Mouse (Mus musculus) embryonic facial prominence, embryonic 15.5 days (tissue): ENCODE data around the gene Ssc4d. TPM values are rescaled to one million over a fixed set of nuclear protein-coding genes. Genes with fewer than 3 reads are reported as not detected.
A peak's percentile ranks its signal among the peaks of the same experiment; 100 is the strongest.

ENCODE experiments used
- ATAC-seq: fragments of 200-750 bp; cut with Nextera tagmentation; 2 replicates; pipeline ENCODE4 v1.8.0; 2017; ENCODE audit warnings: low read depth, moderate TSS enrichment; ENCODE audit not compliant: insufficient number of reproducible peaks, low FRiP score, low TSS enrichment
- H3K27ac ChIP-seq: fragments of 300-500 bp; sonication (generic); replicated peaks from 2 replicates; pipeline ENCODE4 v1.5.1; 2015; ENCODE audit warnings: mild to moderate bottlenecking, inconsistent platforms
- H3K27me3 ChIP-seq: fragments of 300-500 bp; sonication (generic); 2 replicates; pipeline ENCODE4 v1.6.1; 2015; ENCODE audit warnings: inconsistent platforms
- H3K36me3 ChIP-seq: fragments of 300-500 bp; sonication (generic); 2 replicates; pipeline ENCODE4 v1.6.1; 2015; ENCODE audit warnings: mild to moderate bottlenecking, inconsistent platforms
- H3K4me1 ChIP-seq: fragments of 300-500 bp; sonication (generic); 2 replicates; pipeline ENCODE4 v1.6.1; 2015; ENCODE audit warnings: inconsistent platforms
- H3K4me2 ChIP-seq: fragments of 300-500 bp; sonication (generic); replicated peaks from 2 replicates; pipeline ENCODE4 v1.6.1; 2015; ENCODE audit warnings: mild to moderate bottlenecking, inconsistent platforms
- H3K4me3 ChIP-seq: fragments of 300-500 bp; sonication (generic); replicated peaks from 2 replicates; pipeline ENCODE4 v1.5.1; 2015; ENCODE audit warnings: mild to moderate bottlenecking, inconsistent platforms
- H3K9ac ChIP-seq: fragments of 300-500 bp; sonication (generic); 2 replicates; pipeline ENCODE4 v1.6.1; 2015; ENCODE audit warnings: inconsistent platforms
- H3K9me3 ChIP-seq: fragments of 300-500 bp; sonication (generic); replicated peaks from 2 replicates; pipeline ENCODE4 v1.6.1; 2016; ENCODE audit warnings: inconsistent platforms
- WGBS: fragments of 180-500 bp; shearing (Covaris S2); methylation state at CpG from one replicate; pipeline ENCODE4 v1.1.7; 2015; 5-methylcytosine and 5-hydroxymethylcytosine counted together
- polyA plus RNA-seq: library from polyadenylated mRNA; unstranded; fragments of >200 nt; fragmentation: Nextera tagmentation; extraction: Ambion mirVana; gene quantifications from 2 replicates; pipeline ENCODE4 v1.2.1, GENCODE M21; 2015

Ssc4d gene
- polyA plus RNA-seq, 1 experiment from 2014 or later = 3.4 TPM

- WGBS = 80% methylated on average over 6 of the region's 6 CpGs
- no peak overlapping the region for H3K27ac ChIP-seq
- peaks cover 11% of the 10 kb centered on the region; the same call in 1 of the 2 replicates for H3K36me3 ChIP-seq
- peaks cover 21% of the 10 kb centered on the region; the same call in 1 of the 2 replicates for H3K4me1 ChIP-seq
- no peak overlapping the region for H3K4me3 ChIP-seq
- H3K9me3 ChIP-seq = no peaks in the 10 kb centered on the region
- ATAC-seq = no peak
- no peaks in the 10 kb centered on the region for H3K27me3 ChIP-seq
- no peak overlapping the region for H3K4me2 ChIP-seq
- no peak overlapping the region for H3K9ac ChIP-seq
Observed at GRCm38 (mm10) chr5:135935641-135936190, 38.6 kb downstream of the Ssc4d start.

DNA sequence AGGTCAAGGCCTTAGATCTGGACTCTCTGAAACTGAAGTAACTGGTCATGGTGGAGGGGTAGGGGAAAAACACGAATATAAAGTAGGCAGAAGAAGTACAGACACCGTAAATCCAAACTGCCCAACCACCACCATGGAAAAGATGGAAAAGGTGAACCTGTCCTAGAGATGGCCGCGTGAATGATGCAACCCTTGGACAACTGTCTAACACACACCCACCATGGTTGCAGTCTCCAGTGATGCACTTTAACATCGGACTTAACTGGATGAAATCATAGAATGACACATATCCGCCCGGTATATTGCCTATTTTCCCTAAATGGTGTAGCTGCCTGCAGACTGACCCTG, 39.2 kb downstream of the Ssc4d start:
- H3K27ac ChIP-seq = peak overlapping the region; percentile 99
- ATAC-seq = no peak

DNA sequence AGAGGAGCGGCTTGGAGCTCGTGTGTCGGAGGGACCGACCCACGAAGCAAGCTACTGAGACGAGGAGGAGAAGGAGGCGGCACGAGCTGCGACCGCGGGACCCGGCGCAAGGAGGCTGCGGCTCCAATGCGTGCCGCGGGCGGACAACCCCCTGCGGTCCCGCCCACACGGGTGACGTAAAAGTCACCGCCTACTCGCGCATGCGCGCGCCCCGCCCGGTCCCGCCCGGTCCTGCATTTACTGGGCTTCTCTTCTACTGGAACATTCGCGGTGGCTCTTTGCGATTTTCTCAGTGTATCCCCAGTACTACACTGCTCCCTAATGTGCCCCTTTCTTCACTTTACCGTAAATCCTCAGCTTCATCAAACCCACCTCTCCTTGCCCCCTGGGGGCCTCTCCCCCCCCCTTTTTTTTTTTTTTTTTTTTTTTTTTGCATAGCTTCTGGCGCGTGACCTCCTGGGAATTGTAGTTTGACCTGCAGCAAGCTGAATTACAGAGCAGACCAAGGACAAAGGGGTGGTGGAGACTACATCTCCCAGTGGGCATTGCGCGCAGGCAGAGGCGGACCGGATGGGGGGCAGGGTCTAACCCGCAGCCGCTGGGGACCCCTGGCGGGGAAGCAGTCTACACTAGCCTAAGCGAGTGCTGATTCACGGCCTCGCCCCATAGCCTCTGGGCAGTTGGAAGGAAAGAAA, 39.7 kb downstream of the Ssc4d start, which contains the start of gene Ywhag:
Ywhag (minus strand) TSS at position 136 of the 695 bp plus-strand sequence.
- under 1% methylated on average over 48 of the region's 48 CpGs for WGBS
- H3K27me3 ChIP-seq = no peaks in the 10 kb centered on the region
- H3K4me2 ChIP-seq = peak within 1 kb of the TSS; percentile 56
- peak within 1 kb of the TSS; percentile 99 for H3K27ac ChIP-seq
- H3K4me1 ChIP-seq = peaks cover 21% of the 10 kb centered on the region; the same call in 1 of the 2 replicates
- H3K36me3 ChIP-seq = peaks cover 22% of the 10 kb centered on the region
- H3K4me3 ChIP-seq = peak within 1 kb of the TSS; percentile 67
- ATAC-seq = peak; percentile 97
- H3K9me3 ChIP-seq = no peaks in the 10 kb centered on the region
- H3K9ac ChIP-seq = peak within 1 kb of the TSS; percentile 73

More for the DNA sequence above, 39.2 kb downstream of the Ssc4d start:
- Histone ChIP-seq H3K4me2 (peak overlapping the region; percentile 56), H3K27me3 (no peaks in the 10 kb centered on the region), H3K9me3 (no peaks in the 10 kb centered on the region), H3K36me3 (peaks cover 17% of the 10 kb centered on the region), H3K9ac (no peak overlapping the region), H3K4me3 (peak overlapping the region; percentile 67), H3K4me1 (peaks cover 21% of the 10 kb centered on the region; the same call in 1 of the 2 replicates)
- WGBS = 45% methylated on average over 7 of the region's 7 CpGs

DNA sequence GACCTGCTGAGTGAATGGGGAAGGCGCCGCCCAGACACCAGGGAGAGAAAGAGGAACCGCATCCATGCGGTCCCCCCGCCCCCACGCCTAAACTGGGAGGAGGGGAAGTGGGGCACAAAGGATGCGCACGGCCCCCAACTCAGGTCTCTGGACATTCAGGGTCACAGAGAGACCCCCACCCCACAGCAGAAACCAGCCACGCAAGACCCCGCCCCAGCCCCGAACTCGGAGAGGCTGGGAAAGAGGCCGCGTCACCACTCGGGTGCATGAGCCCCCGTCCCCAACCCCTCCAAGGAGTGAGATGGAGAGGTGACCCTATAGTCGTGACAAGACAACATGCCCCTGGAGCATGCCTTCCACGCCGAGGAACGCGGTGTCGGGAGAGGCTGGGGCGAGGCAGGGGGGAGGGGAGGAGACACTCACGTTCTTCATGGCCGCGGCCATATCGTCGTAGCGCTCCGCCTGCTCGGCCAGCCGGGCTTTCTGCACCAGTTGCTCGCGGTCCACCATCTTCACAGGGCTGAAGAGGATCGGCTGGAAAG, 40.4 kb downstream of the Ssc4d start:
- ATAC-seq = peak; percentile 63
- Histone ChIP-seq H3K4me2 (peak overlapping the region; percentile 56), H3K9ac (peak overlapping the region; percentile 73), H3K27me3 (no peaks in the 10 kb centered on the region), H3K9me3 (no peaks in the 10 kb centered on the region), H3K36me3 (peaks cover 29% of the 10 kb centered on the region), H3K27ac (peak overlapping the region; percentile 99), H3K4me1 (peaks cover 21% of the 10 kb centered on the region; the same call in 1 of the 2 replicates), H3K4me3 (peak overlapping the region; percentile 67)
- under 1% methylated on average over 34 of the region's 35 CpGs for WGBS

- WGBS = 5% methylated on average over 12 of the region's 12 CpGs
- peak overlapping the region; percentile 67 for H3K4me3 ChIP-seq
Observed at GRCm38 (mm10) chr5:135933222-135933899, 41.0 kb downstream of the Ssc4d start.

GRCm38 (mm10) chr5:135932359-135932758, 42.0 kb downstream of the Ssc4d start:
- H3K4me1 ChIP-seq = peaks cover 21% of the 10 kb centered on the region; the same call in 1 of the 2 replicates
- peaks cover 40% of the 10 kb centered on the region for H3K36me3 ChIP-seq
- no peaks in the 10 kb centered on the region for H3K27me3 ChIP-seq
- no peak overlapping the region for H3K4me3 ChIP-seq
- no peak overlapping the region for H3K9ac ChIP-seq
- ATAC-seq = no peak
- no peaks in the 10 kb centered on the region for H3K9me3 ChIP-seq
- no peak overlapping the region for H3K27ac ChIP-seq
- H3K4me2 ChIP-seq = no peak overlapping the region
- WGBS = 75% methylated on average over 2 of the region's 2 CpGs

More at GRCm38 (mm10) chr5:135933222-135933899, 41.0 kb downstream of the Ssc4d start:
- Histone ChIP-seq H3K27me3 (no peaks in the 10 kb centered on the region), H3K9me3 (no peaks in the 10 kb centered on the region), H3K9ac (peak overlapping the region; percentile 73; the same call in 1 of the 2 replicates), H3K4me1 (peaks cover 21% of the 10 kb centered on the region; the same call in 1 of the 2 replicates), H3K4me2 (peak overlapping the region; percentile 56), H3K36me3 (peaks cover 30% of the 10 kb centered on the region), H3K27ac (peak overlapping the region; percentile 99)
- ATAC-seq = no peak

GRCm38 (mm10) chr5:135931526-135931925, 42.8 kb downstream of the Ssc4d start:
- Histone ChIP-seq H3K4me1 (peaks cover 21% of the 10 kb centered on the region; the same call in 1 of the 2 replicates), H3K4me2 (no peak overlapping the region), H3K9ac (no peak overlapping the region), H3K4me3 (no peak overlapping the region), H3K27ac (no peak overlapping the region), H3K27me3 (no peaks in the 10 kb centered on the region), H3K9me3 (no peaks in the 10 kb centered on the region), H3K36me3 (peaks cover 43% of the 10 kb centered on the region)
- 87% methylated on average over 9 of the region's 9 CpGs for WGBS
- no peak for ATAC-seq

DNA sequence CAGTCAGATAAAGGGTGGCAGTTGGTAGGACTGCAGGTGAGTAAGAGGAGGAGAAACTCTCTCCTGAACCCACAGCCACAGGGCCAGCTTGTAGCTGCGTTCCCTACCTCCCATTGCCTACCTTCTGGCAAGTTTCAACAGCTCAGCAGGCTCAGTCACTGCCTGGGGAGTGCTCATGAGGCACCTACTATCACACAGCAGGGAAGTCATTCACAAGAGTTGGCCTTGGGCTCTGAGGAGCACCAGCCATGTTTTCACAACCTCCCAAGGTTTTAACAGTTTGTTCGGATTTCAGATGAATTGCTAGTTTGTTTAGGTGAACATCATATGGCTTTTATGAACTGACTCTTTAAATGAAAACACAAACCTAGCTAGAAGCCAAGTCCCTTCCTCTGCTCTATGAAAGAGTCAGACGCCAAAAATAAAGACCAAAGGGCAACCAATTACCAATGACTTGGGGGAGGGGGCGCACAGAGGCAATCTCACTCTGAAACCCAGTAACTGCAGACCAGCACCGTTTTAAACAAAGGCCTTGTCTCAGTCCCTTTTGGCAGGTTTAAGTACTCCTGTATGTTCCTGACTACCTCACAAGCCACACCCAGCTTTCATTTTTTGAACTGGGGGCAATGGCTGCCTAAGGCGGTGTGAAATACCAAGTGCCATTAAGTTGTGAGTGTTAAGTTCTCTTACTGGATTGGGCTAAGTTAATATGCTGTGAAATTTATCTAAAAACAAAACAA, 44.5 kb downstream of the Ssc4d start:
- 63% methylated on average over 6 of the region's 6 CpGs for WGBS
- no peak for ATAC-seq
- no peak overlapping the region for H3K4me3 ChIP-seq
- H3K27me3 ChIP-seq = no peaks in the 10 kb centered on the region
- H3K9ac ChIP-seq = no peak overlapping the region
- H3K4me2 ChIP-seq = no peak overlapping the region
- H3K36me3 ChIP-seq = peaks cover 44% of the 10 kb centered on the region
- H3K4me1 ChIP-seq = peaks cover 21% of the 10 kb centered on the region; the same call in 1 of the 2 replicates
- no peak overlapping the region for H3K27ac ChIP-seq
- no peaks in the 10 kb centered on the region for H3K9me3 ChIP-seq

DNA sequence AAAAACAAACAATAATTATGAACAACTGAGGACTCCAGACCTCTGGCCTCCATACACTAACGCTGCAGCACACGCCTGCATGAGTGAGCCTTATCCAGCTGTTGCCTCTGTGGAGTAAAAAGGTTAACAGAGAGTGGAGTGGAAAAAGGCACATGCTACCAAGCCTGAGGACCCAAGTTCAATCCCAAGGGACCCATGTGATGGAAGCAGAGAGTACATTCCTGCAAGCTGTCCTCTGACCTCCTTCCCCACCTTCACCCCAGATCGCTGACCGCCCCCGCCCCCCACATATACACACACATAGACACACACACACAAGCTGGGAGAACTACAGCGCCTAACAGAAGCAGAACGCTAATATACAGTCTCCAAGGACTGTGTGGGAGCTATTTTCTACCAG, 50.4 kb downstream of the Ssc4d start:
- Histone ChIP-seq H3K27me3 (no peaks in the 10 kb centered on the region), H3K9me3 (no peaks in the 10 kb centered on the region), H3K4me3 (no peak overlapping the region), H3K9ac (no peak overlapping the region), H3K27ac (no peak overlapping the region), H3K4me1 (peaks cover 6% of the 10 kb centered on the region; the same call in 1 of the 2 replicates), H3K36me3 (peaks cover 56% of the 10 kb centered on the region), H3K4me2 (no peak overlapping the region)
- no peak for ATAC-seq
- WGBS = 96% methylated on average over 7 of the region's 7 CpGs

GRCm38 (mm10) chr5:135919902-135920301, 54.4 kb downstream of the Ssc4d start:
- Histone ChIP-seq H3K4me2 (no peak overlapping the region), H3K27ac (no peak overlapping the region), H3K36me3 (peaks cover 73% of the 10 kb centered on the region), H3K4me1 (no peaks in the 10 kb centered on the region), H3K9ac (no peak overlapping the region), H3K27me3 (no peaks in the 10 kb centered on the region), H3K4me3 (no peak overlapping the region), H3K9me3 (no peaks in the 10 kb centered on the region)
- WGBS = 85% methylated on average over 3 of the region's 3 CpGs
- ATAC-seq = no peak
